Mouse (Mus musculus) left cerebral cortex, adult 2 months (tissue): ENCODE data around the gene Ccdc30. TPM values are rescaled to one million over a fixed set of nuclear protein-coding genes. Genes with fewer than 3 reads are reported as not detected.

Source experiments
- DNase-seq, 2 experiments: peaks; one replicate each; pipeline ENCODE4 v3.0.0; 2021 to 2022; ENCODE audit warnings: low spot score in 2 of 2, mixed read lengths in 1 of 2; ENCODE audit errors: extremely low spot score in 1 of 2
- H3K27ac ChIP-seq: fragments of 200-600 bp; 2 replicates; pipeline ENCODE4 v1.8.1; 2022
- H3K4me3 ChIP-seq: fragments of 200-600 bp; 2 replicates; pipeline ENCODE4 v1.8.1; 2022
- CTCF ChIP-seq: fragments of 200-600 bp; IDR thresholded peaks from 2 replicates; pipeline ENCODE4 v1.8.1; 2022; ENCODE audit warnings: antibody characterized with exemption, mild to moderate bottlenecking, moderate library complexity
- intact Hi-C: fragments of 180-260 bp; cut with DNase I; formaldehyde crosslinking; loops from one replicate; pipeline ENCODE4 v1.15.1; 2025
- total RNA-seq, 2 experiments: library from RNA; stranded (reverse); gene quantifications; 2 replicates each; pipeline ENCODE4 v1.2.3; 2021

The Ccdc30 gene
- total RNA-seq, 2 experiments from 2014 or later = 19.6 to 20.8 TPM

DNA sequence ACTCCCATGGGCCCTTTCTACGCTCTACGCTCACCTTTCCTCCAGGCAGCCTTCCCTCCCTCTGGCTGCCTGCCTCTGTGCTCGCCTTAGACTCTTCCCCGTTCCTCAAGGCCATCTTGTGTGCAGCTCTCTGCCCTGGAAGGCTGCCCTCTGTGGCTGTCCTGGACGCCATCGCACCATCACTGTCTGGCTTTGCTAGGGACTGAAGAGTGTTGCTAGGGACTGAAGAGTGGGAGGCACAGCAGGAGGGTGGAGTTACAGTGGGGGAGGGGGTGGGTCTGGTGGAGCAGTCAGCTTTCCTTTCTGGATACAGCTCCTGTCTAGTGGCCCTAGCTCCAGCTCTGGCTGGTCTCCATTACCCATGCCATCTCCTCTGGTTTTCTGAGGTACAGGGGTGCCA lies 27.2 kb upstream of the Ccdc30 start:
- TF ChIP-seq CTCF = no peak
- DNase-seq = no peak
- Histone ChIP-seq H3K4me3 (no peak overlapping the region), H3K27ac (no peak overlapping the region)
- intact Hi-C loops = no loop called here

DNA sequence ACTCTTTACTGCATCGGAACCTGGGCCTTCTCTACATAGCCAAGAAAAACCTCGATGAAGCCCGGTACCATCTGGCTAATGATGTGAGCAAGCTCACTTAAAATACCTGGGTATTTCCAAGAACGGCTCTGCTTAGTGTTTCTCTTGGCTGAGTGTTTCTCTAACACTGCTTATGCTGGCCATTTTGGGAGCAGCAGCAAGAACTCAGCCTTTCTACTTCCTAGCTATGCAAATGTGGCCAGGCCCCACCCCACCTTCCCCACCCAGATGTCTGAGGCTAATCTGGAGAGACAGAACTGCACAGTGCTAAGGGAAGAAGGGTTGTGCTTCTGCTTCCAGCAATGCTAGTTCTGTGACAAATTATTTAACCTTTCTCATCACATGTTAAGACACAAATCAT lies 26.5 kb upstream of the Ccdc30 start:
- Histone ChIP-seq H3K4me3 (no peak overlapping the region), H3K27ac (no peak overlapping the region)
- DNase-seq = no peak
- TF ChIP-seq CTCF = no peak
- intact Hi-C loops = no loop called here

DNA sequence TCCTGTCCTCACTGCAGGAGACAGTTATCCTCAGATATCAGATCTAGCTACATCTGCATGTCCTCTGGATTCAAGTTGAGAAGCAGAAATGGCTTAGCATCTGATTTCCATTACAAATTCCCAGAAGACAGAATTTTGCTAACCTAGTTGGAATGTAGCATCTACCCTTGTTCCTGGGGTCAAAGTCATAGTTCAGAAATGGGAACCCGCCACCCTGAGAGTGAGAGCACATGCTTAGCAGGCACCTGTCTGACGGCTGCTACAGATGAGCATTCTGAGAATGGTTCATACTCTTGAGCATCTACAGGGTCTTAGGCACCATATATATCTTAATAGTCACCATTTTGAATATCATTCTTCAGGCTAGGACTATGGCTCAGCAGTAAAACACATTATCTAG lies 22.6 kb upstream of the Ccdc30 start:
- H3K27ac ChIP-seq = no peak overlapping the region
- no peak overlapping the region for H3K4me3 ChIP-seq
- no peak for TF ChIP-seq CTCF
- intact Hi-C loops = no loop called here
- DNase-seq = no peak

DNA sequence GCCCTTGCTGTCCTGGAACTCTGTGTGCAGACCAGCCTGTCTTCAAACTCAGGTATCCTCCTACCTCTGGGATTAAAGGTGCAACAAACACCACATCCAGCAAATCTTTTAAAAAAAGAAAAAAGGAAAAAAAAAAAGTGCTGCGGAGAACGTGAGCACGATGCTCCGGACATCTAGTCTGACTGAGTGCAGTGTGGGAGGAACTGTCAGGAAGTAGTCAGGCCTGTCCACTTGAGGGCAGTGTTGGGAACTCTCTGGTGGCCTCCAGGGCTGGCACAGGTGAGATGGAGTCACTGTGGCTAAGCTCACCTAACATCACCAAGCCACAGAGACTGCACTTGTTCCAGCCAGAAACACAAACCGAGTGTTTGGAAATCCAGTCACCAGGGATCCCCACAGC lies 15.4 kb upstream of the Ccdc30 start:
- peak in 1 of 2 experiments; percentile 42 for DNase-seq

DNA sequence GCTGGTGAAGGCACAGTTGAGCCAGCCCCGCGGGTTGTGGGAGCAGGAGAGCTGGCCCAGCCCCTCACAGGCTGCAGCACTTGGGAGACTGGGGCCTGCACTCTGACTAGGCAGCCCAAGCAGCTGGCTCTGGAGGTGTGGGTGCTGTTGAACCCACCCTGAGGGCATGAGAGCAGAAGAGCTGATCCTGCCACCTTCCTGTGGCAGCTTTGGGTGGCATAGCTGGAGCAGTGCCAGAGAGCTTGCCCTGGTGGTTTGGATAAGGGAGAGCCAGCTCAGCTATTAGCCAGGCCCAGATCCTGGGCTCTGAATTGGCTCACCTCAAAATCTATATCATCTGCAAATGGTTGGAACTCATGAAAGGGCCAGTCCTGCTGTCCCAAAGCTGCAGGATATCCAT lies 12.4 kb upstream of the Ccdc30 start:
- Histone ChIP-seq H3K27ac (no peak overlapping the region), H3K4me3 (no peak overlapping the region)
- intact Hi-C loops = no loop called here
- no peak for TF ChIP-seq CTCF
- DNase-seq = no peak

More for the DNA sequence above, 15.4 kb upstream of the Ccdc30 start:
- peak; percentile 59 for TF ChIP-seq CTCF
- Histone ChIP-seq H3K4me3 (no peak overlapping the region), H3K27ac (no peak overlapping the region)
- intact Hi-C loops = no loop called here

DNA sequence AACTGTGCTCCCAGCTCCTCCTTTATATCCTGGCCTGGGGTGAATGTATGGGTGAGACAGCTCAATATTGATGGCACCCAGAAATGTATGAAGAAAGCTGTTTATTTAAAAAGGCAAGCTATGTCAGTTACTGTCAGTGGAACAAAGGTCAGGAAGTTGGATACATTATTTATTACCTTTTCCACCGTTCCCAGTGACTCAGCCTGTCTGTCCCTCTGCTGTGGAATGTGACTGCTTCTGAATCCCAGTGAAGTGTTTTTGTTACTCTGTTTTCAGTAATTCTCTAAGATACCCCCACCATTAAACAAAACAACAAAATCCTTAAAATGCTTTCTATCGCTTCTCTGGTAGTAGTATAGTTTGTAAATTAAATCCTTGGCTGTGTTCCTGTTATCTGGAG lies 10.3 kb upstream of the Ccdc30 start:
- DNase-seq = no peak
- no peak overlapping the region for H3K27ac ChIP-seq
- H3K4me3 ChIP-seq = no peak overlapping the region
- intact Hi-C loops = no loop called here
- no peak for TF ChIP-seq CTCF

DNA sequence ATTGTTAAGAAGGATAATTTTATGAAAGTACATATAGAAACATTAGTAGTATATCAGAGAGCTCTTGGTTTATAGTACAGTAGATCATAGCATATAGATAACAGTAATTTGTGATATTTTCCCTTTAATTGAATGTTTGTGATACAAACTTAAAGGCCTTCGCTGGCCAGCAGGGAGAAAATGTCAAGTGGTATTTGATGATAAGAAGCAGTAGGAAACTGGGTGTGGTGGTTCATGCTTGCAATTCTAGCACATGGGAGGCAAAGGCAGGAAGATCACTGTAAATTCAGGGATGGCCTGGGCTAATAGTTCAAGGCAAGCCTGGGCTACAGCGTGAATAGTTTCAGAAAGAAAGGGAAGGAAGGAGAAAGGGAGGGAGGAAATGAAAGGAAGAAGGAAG lies 9.8 kb upstream of the Ccdc30 start:
- no peak for DNase-seq
- no peak overlapping the region for H3K4me3 ChIP-seq
- intact Hi-C loops = no loop called here
- no peak overlapping the region for H3K27ac ChIP-seq
- no peak for TF ChIP-seq CTCF

DNA sequence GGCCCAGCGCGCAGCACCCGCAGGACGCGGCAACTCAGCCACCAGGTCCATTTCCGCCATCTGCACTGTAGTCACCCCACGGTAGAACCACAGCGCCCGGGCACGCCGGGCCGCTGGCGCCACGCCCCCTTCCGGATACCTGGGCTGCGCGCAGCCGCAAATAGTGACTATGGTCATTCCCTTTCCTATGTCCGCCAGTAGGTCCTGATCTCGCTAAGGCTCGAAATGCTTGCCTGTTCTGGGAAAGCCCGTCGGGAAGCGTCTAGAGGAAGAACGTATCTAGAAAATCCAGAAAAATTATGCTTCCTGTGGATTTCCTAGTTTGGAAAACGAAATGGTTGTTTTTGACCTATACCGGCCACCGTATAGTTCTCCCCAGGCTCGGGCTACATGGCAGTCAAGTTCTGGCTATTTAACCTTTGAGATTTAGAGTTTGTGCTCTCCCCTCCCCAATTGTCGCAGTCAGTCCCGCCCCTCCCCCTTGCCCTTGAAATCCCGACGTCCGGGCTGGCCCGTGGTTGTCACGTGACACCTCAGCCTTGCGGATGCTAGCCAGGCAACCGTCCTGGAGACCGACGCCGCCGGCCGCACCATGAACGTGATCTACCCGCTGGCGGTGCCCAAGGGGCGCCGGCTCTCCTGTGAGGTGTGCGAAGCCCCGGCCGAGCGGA lies 7.1 kb upstream of the Ccdc30 start, which contains the start of the genes Ppcs and Zmynd12:
Ppcs (minus strand) TSS at position 127 of the 671 bp plus-strand sequence.
Zmynd12 (plus strand) TSS at position 521 of the 671 bp plus-strand sequence.
- Histone ChIP-seq H3K27ac (peak within 1 kb of the TSS; percentile 94), H3K4me3 (peak within 1 kb of the TSS; percentile 86)
- DNase-seq = peak; percentile 85 to 86
- intact Hi-C loops = loop anchor here (2.0 to 5.0 kb wide), 2 partner anchors 40 to 116 kb away; partner anchors contain the start of gene Frg2f1
- TF ChIP-seq CTCF = peak; percentile 36

DNA sequence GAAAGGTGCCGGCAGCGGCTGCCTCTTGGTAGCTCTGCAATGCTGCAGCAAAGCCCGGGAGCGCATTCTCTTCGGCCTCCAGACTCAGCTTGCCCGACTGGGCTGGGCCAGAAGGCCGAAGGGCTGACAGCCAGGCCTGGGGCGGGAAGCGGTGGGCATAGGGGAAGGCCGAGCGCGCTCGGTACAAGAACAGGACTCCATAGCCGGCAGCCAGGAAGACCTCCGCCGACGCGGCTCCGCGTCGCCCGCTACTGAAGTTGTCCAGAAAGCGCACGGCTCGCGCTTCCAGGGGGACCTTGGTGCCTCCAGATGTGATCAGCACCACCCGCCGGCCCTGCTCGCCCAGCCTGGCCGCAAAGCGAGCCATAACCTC lies 6.6 kb upstream of the Ccdc30 start:
- Histone ChIP-seq H3K4me3 (peak overlapping the region; percentile 86), H3K27ac (peak overlapping the region; percentile 94)
- no peak for DNase-seq
- intact Hi-C loops = loop anchor here (2.0 to 5.0 kb wide), 2 partner anchors 40 to 117 kb away; partner anchors contain the start of gene Frg2f1
- TF ChIP-seq CTCF = no peak

DNA sequence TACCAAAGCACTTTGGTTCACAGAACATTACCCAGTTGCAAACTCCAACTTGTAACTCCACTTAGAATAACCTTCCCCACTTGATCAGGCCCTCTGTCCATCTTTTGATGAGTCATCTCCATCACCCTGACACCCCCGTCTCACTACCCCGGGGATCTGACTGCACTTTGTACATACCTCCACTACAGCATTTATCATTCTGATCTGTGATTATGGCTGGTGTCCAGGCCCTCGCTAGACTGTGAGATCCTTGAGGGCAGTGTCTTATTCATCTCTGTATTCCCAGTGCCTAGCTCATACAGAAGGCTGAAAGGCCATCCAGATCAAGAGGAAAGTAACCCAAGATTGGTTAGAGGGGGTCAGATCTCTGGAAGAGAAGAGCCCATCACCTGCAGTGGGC lies 5.9 kb upstream of the Ccdc30 start:
- no peak for DNase-seq
- intact Hi-C loops = loop anchor here (5.0 kb wide), 1 partner anchor 41 kb away; no protein-coding TSS in a partner anchor
- no peak for TF ChIP-seq CTCF
- peak overlapping the region; percentile 86 for H3K4me3 ChIP-seq
- no peak overlapping the region for H3K27ac ChIP-seq

DNA sequence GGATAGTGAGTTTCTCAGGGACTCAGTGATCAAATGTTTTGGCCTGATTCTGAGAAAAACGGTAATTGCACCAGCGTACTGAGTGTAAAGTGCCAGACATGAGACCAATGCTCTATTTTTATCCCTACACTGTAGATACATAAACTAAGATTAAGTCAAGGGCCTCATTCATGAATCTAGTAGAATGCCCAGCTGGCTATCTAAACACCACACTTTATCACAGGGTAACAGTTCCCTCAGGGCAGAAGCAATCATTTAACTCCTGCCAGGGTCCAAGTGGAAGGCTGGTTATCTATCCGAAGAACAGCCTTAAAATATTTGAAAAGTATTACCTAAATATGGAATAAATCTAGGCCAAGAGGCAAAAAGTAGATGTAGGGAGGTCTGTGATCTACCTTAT lies 2.6 kb upstream of the Ccdc30 start:
- no peak for TF ChIP-seq CTCF
- intact Hi-C loops = loop anchor here (10.0 kb wide), 1 partner anchor 173 kb away; no protein-coding TSS in a partner anchor
- no peak for DNase-seq

DNA sequence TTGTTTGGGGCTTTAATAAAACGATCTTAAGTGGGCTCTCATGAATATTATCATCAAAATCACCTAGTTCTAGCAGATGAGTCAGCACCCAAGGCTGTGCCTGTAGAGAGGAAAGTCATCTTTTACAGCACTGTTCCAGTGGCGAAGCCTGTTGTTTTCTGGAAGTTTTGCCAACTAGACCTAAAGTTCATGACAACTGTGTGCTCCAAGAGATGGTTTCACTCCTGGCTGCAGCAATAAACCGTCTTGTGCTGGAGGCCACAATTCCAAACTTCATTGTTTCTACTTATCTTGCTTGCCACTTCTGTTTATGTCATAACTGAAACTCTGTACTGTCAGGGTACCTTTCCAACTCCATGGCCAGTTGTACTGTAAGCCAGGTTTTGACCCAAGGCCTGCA lies 1.9 kb upstream of the Ccdc30 start:
- Histone ChIP-seq H3K27ac (no peak overlapping the region), H3K4me3 (no peak overlapping the region)
- no peak for TF ChIP-seq CTCF
- no peak for DNase-seq
- intact Hi-C loops = loop anchor here (10.0 kb wide), 1 partner anchor 172 kb away; no protein-coding TSS in a partner anchor

More for the DNA sequence above, 2.6 kb upstream of the Ccdc30 start:
- H3K27ac ChIP-seq = no peak overlapping the region
- no peak overlapping the region for H3K4me3 ChIP-seq

DNA sequence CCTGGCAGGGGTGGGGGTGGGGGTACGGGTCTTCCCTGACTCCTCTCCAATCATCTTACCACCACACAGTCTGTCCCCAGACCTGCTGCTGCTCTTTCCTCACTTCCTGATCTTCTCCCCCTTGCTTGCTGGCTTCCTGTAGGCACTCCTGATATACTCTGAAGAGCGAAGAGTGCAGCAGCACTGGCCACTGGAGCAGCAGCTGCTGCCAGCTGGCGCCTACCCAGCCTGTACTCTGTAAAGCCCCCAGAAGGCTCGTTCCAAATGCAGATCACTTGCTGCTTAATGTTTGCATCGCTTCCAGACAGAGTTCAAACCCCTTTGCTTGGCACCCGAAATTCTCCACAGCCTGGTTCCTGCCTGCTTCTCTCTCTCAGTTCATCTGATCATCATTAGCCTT lies 2.5 kb downstream of the Ccdc30 start:
- TF ChIP-seq CTCF = no peak
- no peak for DNase-seq
- Histone ChIP-seq H3K4me3 (no peak overlapping the region), H3K27ac (no peak overlapping the region)
- intact Hi-C loops = loop anchor here (10.0 kb wide), 1 partner anchor 168 kb away; no protein-coding TSS in a partner anchor
